Mouse (Mus musculus): ENCODE measurements around the gene Zfp943.
"Not testable (repeated sequence)": the region's sequence is repeated elsewhere in the genome, so short reads cannot be mapped to it uniquely, and the experiment has no call there.

DNA sequence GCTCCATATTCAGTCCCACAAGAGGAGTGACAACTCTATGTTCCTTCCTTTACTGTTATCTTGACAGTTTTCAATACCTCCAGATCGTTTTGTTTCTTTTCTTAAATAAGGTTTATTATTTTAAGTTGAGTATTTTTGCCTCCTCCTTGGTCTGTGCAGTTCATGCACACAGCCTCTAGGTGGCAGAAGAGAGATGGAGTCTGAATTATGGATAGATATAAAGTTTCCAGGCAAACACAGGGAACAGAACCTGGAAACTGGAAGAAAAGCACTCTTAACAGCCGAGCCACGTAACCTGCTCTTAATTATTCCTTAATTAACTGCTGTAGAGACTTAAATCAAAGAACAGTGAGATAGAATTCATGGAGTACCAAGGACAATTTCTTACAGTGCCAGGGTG, 120.9 kb downstream of the Zfp943 start:
- not testable (repeated sequence) for TF ChIP-seq EP300 (IDR thresholded peaks at IDR 0.05; ENCODE audit: low read depth)
- peak; percentile 68 for TF ChIP-seq CTCF (IDR thresholded peaks at IDR 0.05; ENCODE audit: low read depth)

Measured in liver, postnatal 0 days (tissue).